Mouse (Mus musculus) forebrain, embryonic 14.5 days (tissue): Measurements from ENCODE around the gene Trp73. TPM values are rescaled to one million over a fixed set of nuclear protein-coding genes. Genes with fewer than 3 reads are reported as not detected.

Experiments
- ATAC-seq: fragments of 200-750 bp; cut with Nextera tagmentation; 2 replicates; pipeline ENCODE4 v1.8.0; 2017; ENCODE audit warnings: mild to moderate bottlenecking, moderate library complexity
- DNase-seq: peaks from one replicate; pipeline ENCODE4 v3.0.0-alpha.2; 2015; ENCODE audit warnings: low spot score
- H3K27ac ChIP-seq: fragments of 300-500 bp; sonication (generic); 2 replicates; pipeline ENCODE4 v1.5.1; 2014; ENCODE audit warnings: low read depth, mild to moderate bottlenecking, control low read depth, low read length, moderate library complexity
- H3K27me3 ChIP-seq: fragments of 300-500 bp; sonication (generic); replicated peaks from 2 replicates; pipeline ENCODE4 v1.6.1; 2014; ENCODE audit warnings: low read length, control low read depth, mixed read lengths; ENCODE audit not compliant: control insufficient read depth, insufficient read depth
- H3K36me3 ChIP-seq: fragments of 300-500 bp; sonication (generic); 2 replicates; pipeline ENCODE4 v1.6.1; 2014; ENCODE audit warnings: low read length, control low read depth; ENCODE audit not compliant: control insufficient read depth, insufficient read depth
- H3K4me1 ChIP-seq: fragments of 300-500 bp; sonication (generic); 2 replicates; pipeline ENCODE4 v1.6.1; 2014; ENCODE audit warnings: antibody characterized with exemption, low read length, control low read depth; ENCODE audit not compliant: control insufficient read depth, insufficient read depth
- H3K4me2 ChIP-seq: fragments of 300-500 bp; sonication (generic); 2 replicates; pipeline ENCODE4 v1.6.1; 2014; ENCODE audit warnings: mild to moderate bottlenecking, control low read depth, low read length
- H3K4me3 ChIP-seq: fragments of 300-500 bp; sonication (generic); 2 replicates; pipeline ENCODE4 v1.5.1; 2014; ENCODE audit warnings: low read depth, low read length, control low read depth
- H3K9ac ChIP-seq: fragments of 300-500 bp; sonication (generic); 2 replicates; pipeline ENCODE4 v1.6.1; 2014; ENCODE audit warnings: mild to moderate bottlenecking, low read length, control low read depth, moderate library complexity
- H3K9me3 ChIP-seq: fragments of 300-500 bp; sonication (generic); replicated peaks from 2 replicates; pipeline ENCODE4 v1.6.1; 2016; ENCODE audit warnings: low read length, control low read depth, mixed read lengths; ENCODE audit not compliant: control insufficient read depth
- WGBS: fragments of 180-500 bp; shearing (Covaris S2); extraction: QIAGEN DNeasy Blood & Tissue Kit; methylation state at CpG from one replicate; pipeline ENCODE4 v1.1.7; 2014; 5-methylcytosine and 5-hydroxymethylcytosine counted together
- polyA plus RNA-seq: library from polyadenylated mRNA; unstranded; fragments of >200 nt; fragmentation: Nextera tagmentation; extraction: Ambion mirVana; gene quantifications from 2 replicates; pipeline ENCODE4 v1.2.1, GENCODE M21; 2014

Gene Trp73
- polyA plus RNA-seq, 1 experiment from 2014 or later, result 4.6 TPM

DNA sequence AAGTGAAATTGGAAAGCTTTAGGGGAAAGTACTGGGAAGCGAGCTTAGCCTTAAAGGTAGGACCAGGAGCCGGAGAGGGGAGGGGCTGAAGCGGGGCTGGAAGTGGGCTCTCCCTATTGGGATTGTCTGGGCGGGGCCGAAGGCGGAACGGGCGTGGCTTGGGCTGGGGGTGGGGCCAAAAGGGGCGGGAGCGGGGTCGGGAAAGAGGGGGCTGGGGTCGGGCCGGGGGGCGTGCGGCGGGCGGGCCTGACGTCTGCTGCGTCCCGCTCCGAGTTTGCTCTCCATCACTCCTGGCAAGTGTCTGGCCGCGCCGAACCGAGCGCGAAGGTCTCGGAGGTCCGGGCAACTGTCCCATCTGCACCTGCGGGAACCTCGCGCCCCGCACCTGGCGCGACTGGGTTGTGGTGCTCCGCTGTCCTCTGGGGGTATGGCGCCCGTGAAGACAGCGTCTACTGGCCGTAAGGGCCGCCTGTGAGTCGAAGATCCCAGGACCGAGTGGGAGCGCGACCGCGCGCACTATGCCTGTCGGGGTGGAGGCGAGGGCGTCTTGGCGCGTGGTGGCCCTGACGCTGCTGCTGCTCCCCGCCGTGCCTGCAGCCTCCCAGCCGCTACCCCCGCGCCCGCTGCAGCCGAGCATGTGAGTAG lies 30.6 kb upstream of the Trp73 start, which contains the start of gene Megf6:
TSS of gene Megf6 (plus strand) at position 225 of the 645 bp plus-strand sequence.
- H3K27me3 ChIP-seq, result peaks cover 22% of the 10 kb centered on the region
- H3K27ac ChIP-seq, result no peak within 1 kb of the TSS
- H3K4me1 ChIP-seq, result peaks cover 9% of the 10 kb centered on the region
- H3K4me2 ChIP-seq, result peak within 1 kb of the TSS; percentile 96
- peak within 1 kb of the TSS; percentile 62 for H3K9ac ChIP-seq
- peak within 1 kb of the TSS; percentile 50 for H3K4me3 ChIP-seq
- no peaks in the 10 kb centered on the region for H3K9me3 ChIP-seq
- ATAC-seq (peak; percentile 85), DNase-seq (peak; percentile 71)
- WGBS, result under 1% methylated on average over 49 of the region's 61 CpGs
- no peaks in the 10 kb centered on the region for H3K36me3 ChIP-seq

DNA sequence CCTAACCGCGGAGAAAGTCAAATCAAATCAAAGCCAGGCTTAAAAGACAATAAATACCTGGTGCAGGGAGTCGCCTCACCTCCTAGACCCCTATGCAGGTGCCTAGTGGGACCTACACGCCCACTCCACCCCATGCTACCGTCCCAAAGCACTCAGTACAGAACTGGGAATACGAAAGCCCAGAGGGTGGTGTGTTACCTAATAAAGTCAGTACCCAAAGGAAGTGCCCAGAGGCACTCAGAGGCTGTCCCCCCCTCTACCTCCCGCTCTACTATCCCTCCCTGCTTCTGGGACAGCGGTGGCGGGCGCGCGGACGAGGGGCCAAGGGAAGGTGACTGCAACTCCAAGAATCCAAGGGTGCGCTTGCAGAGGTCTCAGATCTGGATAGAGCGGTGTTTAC lies 30.0 kb upstream of the Trp73 start:
- Histone ChIP-seq H3K36me3 (no peaks in the 10 kb centered on the region), H3K4me1 (peaks cover 9% of the 10 kb centered on the region), H3K4me2 (peak overlapping the region; percentile 96), H3K27ac (no peak overlapping the region), H3K9me3 (no peaks in the 10 kb centered on the region), H3K9ac (no peak overlapping the region), H3K4me3 (peak overlapping the region; percentile 50), H3K27me3 (peaks cover 22% of the 10 kb centered on the region)
- DNase-seq (no peak), ATAC-seq (peak; percentile 46)
- 1% methylated on average over 15 of the region's 15 CpGs for WGBS

DNA sequence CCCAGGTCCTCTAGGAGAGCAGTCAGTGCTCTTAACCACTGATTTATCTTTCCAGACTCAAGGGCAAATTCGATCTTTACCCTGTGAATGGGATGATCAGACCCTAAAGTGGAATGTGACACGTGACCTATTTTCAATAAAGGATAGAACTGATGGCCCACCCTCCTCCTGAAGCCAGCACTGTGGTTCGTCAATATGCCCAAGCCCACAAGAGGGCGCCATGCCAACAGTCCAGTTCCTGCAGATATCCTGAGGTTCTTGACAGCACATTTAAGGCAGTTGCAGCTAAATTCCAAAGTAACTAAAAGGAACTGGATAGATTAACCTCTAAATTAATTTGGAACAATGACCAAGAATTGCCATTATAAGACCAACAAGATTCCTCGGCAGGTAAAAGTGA lies 27.0 kb upstream of the Trp73 start:
- Histone ChIP-seq H3K36me3 (no peaks in the 10 kb centered on the region), H3K27me3 (peaks cover 22% of the 10 kb centered on the region), H3K4me3 (no peak overlapping the region), H3K4me1 (peaks cover 9% of the 10 kb centered on the region), H3K9ac (no peak overlapping the region), H3K27ac (no peak overlapping the region), H3K4me2 (no peak overlapping the region), H3K9me3 (no peaks in the 10 kb centered on the region)
- DNase-seq (peak; percentile 49), ATAC-seq (no peak)
- WGBS, result 21% methylated on average over 5 of the region's 5 CpGs

DNA sequence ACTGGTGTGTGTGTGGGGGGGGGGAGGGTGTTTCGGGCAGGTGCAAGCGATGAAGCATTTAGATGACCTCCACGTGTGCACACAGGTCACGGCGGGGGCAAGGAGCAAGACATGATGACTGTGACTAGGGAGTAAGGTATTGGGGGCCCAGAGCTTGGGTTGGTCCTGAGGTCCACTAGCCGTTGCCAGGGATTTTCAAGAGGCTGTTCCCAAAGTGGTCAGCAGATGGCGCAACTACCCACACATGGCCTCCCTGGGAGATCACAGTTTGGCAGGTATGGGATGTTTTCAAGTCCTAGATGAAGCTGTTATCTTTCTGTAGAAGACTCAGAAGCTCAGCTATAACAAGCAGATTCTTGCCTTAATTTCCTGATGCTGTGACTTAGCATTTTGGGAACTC lies 23.3 kb upstream of the Trp73 start:
- no peak for ATAC-seq
- Histone ChIP-seq H3K4me3 (no peak overlapping the region), H3K4me1 (0 out of 2 replicates have a peak, but pooled peaks cover 6% of the 10 kb centered on the region), H3K36me3 (peaks cover 7% of the 10 kb centered on the region), H3K9me3 (no peaks in the 10 kb centered on the region), H3K27me3 (no peaks in the 10 kb centered on the region; the same call in 1 of the 2 replicates), H3K4me2 (no peak overlapping the region), H3K9ac (no peak overlapping the region), H3K27ac (no peak overlapping the region)
- DNase-seq, result peak; percentile 85
- 15% methylated on average over 7 of the region's 7 CpGs for WGBS

DNA sequence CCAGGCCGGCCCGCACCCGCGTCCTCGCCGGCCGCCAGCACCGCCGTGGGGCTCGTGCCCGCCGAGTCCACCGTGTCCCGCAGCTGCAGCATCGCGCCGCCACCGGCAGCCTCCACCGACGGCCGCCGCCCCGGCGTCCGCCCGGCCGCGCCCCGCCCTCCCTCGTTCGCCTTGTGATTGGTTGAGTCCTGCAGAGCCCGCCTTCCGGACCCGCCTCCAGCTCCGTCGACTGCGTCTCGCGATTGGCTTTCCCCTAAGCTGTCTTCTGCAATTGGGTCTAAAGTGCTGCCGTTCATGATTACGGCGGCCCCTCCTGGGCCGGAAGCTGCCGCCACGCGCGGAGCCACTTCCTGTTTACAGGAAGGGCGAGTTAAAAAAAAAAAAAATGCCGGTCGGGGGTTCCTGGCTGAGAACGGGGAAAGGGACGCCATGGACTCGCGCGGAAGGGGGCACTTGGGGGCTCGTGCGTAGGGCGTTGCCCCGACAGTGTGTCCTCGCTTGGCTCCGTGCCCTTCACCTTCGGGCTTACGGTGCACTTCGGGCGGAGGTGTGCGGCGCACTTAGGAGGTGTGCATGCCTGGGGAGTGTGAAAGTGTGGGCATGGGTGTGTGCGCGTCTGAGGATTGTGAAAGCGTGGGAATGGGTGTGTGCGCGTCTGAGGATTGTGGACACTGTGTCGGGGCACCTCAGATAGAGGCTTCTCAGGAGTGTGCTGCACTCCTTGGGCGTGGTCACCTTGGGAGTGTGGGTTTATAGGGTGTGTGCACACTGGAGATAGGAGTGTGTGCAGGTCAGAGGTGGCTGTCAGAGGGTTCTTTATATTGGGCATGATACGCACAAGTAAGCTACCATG lies 20.8 kb upstream of the Trp73 start, which contains the start of gene Tprgl:
TSS of gene Tprgl (minus strand) at position 129 of the 853 bp plus-strand sequence.
- Histone ChIP-seq H3K4me1 (0 out of 2 replicates have a peak, but pooled peaks cover 6% of the 10 kb centered on the region), H3K4me2 (peak within 1 kb of the TSS; percentile 87), H3K36me3 (peaks cover 32% of the 10 kb centered on the region), H3K9ac (peak within 1 kb of the TSS; percentile 82), H3K4me3 (peak within 1 kb of the TSS; percentile 87), H3K9me3 (no peaks in the 10 kb centered on the region), H3K27ac (peak within 1 kb of the TSS; percentile 70), H3K27me3 (no peaks in the 10 kb centered on the region)
- WGBS, result 1% methylated on average over 75 of the region's 75 CpGs
- DNase-seq (peak; percentile 98), ATAC-seq (peak; percentile 98)

DNA sequence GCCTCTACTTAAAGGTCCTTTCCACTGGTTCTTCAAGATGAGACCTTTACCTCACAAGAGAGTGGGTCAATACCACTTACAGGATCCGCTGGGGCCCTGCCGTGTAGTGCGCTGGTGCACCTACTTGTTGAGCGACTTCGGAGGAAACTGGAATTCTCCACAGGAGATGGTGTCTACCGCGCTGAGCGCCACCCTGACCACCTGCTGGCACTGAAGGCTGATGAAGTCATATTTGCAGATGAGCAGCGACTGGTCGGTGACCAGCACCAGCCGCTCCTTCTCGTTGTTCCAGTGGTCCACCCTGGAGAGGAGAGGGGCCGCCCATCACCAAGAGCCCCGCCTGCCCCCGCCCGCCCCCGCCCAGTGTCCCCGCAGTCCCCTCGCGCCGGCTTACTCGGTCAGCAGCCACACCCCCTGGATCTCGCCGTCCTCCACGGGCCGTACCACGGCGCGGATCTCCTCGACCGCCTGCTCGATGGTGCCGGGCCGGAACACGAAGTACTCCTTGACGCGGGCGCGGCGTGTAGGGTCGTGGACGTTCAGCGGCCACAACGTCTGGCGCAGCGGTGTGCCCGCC lies 20.0 kb upstream of the Trp73 start:
- 3% methylated on average over 46 of the region's 47 CpGs for WGBS
- H3K4me3 ChIP-seq, result peak overlapping the region; percentile 87
- DNase-seq (no peak), ATAC-seq (peak; percentile 53)
- H3K36me3 ChIP-seq, result peaks cover 38% of the 10 kb centered on the region
- peak overlapping the region; percentile 75 for H3K4me2 ChIP-seq
- H3K9ac ChIP-seq, result peak overlapping the region; percentile 82
- peak overlapping the region; percentile 70 for H3K27ac ChIP-seq
- H3K4me1 ChIP-seq, result 0 out of 2 replicates have a peak, but pooled peaks cover 6% of the 10 kb centered on the region
- no peaks in the 10 kb centered on the region for H3K9me3 ChIP-seq
- H3K27me3 ChIP-seq, result no peaks in the 10 kb centered on the region

DNA sequence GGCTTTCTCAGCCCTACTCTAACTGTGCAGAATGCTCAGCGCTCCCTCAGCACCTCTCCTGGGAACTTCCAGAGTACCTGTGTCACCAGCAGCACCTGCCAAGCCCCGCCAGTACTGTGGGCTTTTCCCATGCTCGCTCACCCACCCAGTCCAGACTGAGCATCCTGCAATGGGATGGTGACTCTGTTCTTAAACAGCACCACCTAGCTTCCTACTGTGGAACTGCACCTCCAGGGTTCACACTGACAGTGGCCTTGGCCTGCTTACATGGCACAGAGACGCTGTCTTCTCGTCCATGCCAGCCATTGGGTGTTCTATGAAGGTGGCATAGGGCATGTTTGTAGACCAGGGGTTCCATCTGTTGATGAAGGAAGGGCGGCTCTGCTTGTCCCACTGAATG lies 19.0 kb upstream of the Trp73 start:
- WGBS, result 14% methylated on average over 6 of the region's 6 CpGs
- H3K36me3 ChIP-seq, result peaks cover 48% of the 10 kb centered on the region
- no peak overlapping the region for H3K27ac ChIP-seq
- no peaks in the 10 kb centered on the region for H3K9me3 ChIP-seq
- H3K4me1 ChIP-seq, result 0 out of 2 replicates have a peak, but pooled peaks cover 6% of the 10 kb centered on the region
- H3K27me3 ChIP-seq, result no peaks in the 10 kb centered on the region
- H3K4me3 ChIP-seq, result no peak overlapping the region
- peak overlapping the region; percentile 75 for H3K4me2 ChIP-seq
- ATAC-seq (peak; percentile 6; the same call in 1 of the 2 replicates), DNase-seq (peak; percentile 88)
- H3K9ac ChIP-seq, result no peak overlapping the region

DNA sequence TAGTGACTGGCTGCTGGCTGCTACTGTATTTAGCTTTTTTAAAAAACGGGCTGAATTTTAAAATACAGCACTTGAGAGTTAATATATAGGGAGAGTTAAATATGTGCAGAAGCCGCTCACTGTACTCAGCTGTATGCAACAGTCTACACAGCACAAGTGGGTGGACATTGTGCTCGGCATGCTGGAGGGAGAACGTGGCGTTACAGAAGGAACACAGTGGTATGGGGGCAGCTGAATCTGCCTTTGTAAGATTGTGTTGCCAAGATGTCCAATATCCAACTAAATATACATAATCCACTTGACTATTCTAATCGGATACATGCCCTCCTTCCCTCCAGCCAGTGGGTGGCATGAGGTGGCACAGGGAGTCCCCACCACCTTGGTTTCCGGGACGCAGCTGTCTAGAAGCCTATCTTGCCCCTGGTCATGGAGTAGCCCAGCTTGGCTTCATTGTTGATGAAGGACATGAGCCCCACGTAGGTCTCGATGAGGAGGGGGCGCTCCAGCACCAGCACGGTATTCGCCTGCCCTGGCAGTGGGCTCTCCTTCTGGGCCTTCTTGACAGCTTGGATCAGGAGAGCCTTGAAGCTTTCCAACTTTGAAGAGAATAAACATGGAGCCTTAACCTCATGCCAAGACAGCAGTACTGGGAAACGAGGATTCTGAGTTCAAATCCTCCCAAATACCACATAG lies 18.1 kb upstream of the Trp73 start:
- H3K4me2 ChIP-seq, result no peak overlapping the region
- no peak overlapping the region for H3K27ac ChIP-seq
- no peak for DNase-seq
- H3K36me3 ChIP-seq, result peaks cover 54% of the 10 kb centered on the region
- no peak overlapping the region for H3K9ac ChIP-seq
- ATAC-seq, result no peak
- no peak overlapping the region for H3K4me3 ChIP-seq
- H3K9me3 ChIP-seq, result no peaks in the 10 kb centered on the region
- WGBS, result 92% methylated on average over 14 of the region's 14 CpGs
- 0 out of 2 replicates have a peak, but pooled peaks cover 6% of the 10 kb centered on the region for H3K4me1 ChIP-seq
- no peaks in the 10 kb centered on the region for H3K27me3 ChIP-seq
